Mouse (Mus musculus) thymus, postnatal 0 days (tissue): ENCODE data around the gene Vwa3b. TPM values are rescaled to one million over a fixed set of nuclear protein-coding genes. Genes with fewer than 3 reads are reported as not detected.

Experiments
- DNase-seq: peaks from one replicate; pipeline ENCODE4 v3.0.0-alpha.2; 2015; ENCODE audit warnings: low spot score
- polyA plus RNA-seq: library from polyadenylated mRNA; unstranded; fragments of >200 nt; fragmentation: Nextera tagmentation; extraction: Ambion mirVana; gene quantifications from 2 replicates; pipeline ENCODE4 v1.2.1, GENCODE M21; 2015

The Vwa3b gene
- polyA plus RNA-seq, 1 experiment from 2014 or later, result 0.59 TPM

DNA sequence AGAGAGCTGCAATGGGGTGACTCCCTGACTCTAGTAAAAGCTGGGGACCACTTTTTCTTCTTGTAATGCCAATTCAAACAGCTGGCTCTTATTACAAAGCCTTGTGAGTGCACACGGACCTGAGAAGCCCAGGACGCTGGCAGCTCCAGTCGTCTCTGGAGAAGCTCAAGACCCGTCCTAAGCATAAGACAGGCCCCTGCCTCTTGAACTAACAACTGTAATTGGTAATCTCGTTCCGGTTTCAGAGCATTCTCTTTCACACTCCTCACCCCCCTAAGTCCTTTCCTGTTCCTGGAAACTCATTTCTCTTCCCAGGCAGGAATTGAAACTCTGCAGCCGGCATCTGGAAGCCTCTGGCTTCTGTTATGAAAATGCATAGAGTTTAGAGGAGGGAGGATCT lies 195.6 kb downstream of the Vwa3b start:
- DNase-seq, result no peak

DNA sequence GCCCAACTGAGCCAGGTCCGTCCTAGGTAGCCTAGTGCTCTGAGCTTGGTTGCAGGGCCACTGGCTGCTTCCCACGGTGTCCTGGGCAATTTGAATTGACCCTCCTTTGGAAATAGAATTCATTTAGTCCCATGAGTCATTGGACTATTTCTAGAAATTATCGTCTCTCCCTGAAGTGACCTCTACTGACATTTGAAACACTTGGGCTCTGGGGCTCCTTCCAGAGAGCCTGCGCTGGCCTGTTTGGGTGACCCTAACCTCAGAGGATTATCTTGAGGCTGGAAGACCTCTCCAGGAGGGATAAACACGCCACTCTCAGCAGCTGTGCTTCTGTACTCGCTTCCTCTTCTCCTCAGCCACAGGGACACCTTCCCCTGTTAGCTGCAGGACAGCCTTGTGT lies 204.0 kb downstream of the Vwa3b start:
- no peak for DNase-seq

DNA sequence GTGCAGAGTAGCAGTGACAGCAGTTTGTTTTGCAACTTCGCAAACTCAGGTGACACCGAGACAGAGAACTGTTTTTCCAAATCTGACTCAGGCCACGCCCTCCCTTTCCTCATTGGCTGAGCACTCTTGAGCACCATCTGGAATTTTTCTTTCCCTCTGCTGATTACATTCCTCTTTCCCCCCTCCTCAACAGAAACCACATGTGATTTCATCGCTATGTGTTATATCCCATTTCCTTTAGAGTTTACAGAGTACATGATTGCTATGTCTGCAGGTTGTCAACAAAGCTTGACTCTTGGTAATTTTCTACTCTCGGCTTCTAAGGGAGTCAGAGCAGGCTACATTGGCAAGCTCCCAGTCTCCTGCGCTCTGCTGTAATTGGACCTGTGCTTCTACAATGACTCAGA lies 204.9 kb downstream of the Vwa3b start:
- DNase-seq, result no peak

Other genes starting within 250 kb of the Vwa3b start
- 13.6 and 15.2 TPM in 2 replicates for gene Tmem131, start 82.9 kb upstream of the Vwa3b start, polyA plus RNA-seq
- 0.09 and 0.20 TPM in 2 replicates for gene Cnga3, start 187.8 kb downstream of the Vwa3b start, polyA plus RNA-seq